Mouse (Mus musculus) C2C12 (cell line): Measurements from ENCODE around the gene Bcat2.

Experiments used
- CTCF ChIP-seq: IDR thresholded peaks from one replicate; pipeline ENCODE4 v1.5.1; 2011; ENCODE audit not compliant: control insufficient read depth, insufficient read depth, insufficient read length
- FOSL1 ChIP-seq: IDR thresholded peaks from one replicate; pipeline ENCODE4 v1.8.0; 2011; ENCODE audit warnings: mild to moderate bottlenecking, low read length; ENCODE audit not compliant: poor library complexity, insufficient read depth, severe bottlenecking
- MAX ChIP-seq: IDR thresholded peaks from one replicate; pipeline ENCODE4 v1.6.1; 2011; ENCODE audit warnings: mild to moderate bottlenecking, control low read depth
- USF1 ChIP-seq: IDR thresholded peaks from one replicate; pipeline ENCODE4 v1.6.1; 2011; ENCODE audit warnings: low read depth, mild to moderate bottlenecking, control low read depth, moderate library complexity

GRCm38 (mm10) chr7:45593118-45593815, 23.3 kb downstream of the Bcat2 start:
- no peak for TF ChIP-seq FOSL1
- TF ChIP-seq CTCF, result peak; percentile 70
- no peak for TF ChIP-seq MAX
- TF ChIP-seq USF1, result no peak
